Mouse (Mus musculus) stomach, postnatal 0 days (tissue): Measurements from ENCODE around the gene Fto.

Experiments
- CTCF ChIP-seq: IDR thresholded peaks from 2 replicates; pipeline ENCODE4 v1.5.1; 2016; ENCODE audit warnings: antibody characterized with exemption, low read depth, mild to moderate bottlenecking, moderate library complexity
- EP300 ChIP-seq: optimal IDR thresholded peaks from 2 replicates; pipeline ENCODE3; 2016; ENCODE audit warnings: antibody characterized with exemption

GRCm38 (mm10) chr8:91629594-91629993, 316.3 kb downstream of the Fto start:
- TF ChIP-seq EP300: no peak
- TF ChIP-seq CTCF: no peak
